Mouse (Mus musculus) heart, embryonic 12.5 days (tissue): ENCODE measurements at regions not wholly inside any gene's neighbourhood (a gene's known extent, or its start where the extent isn't known, plus 50 kb on each side); places are given as distances from the start of the nearest gene placed in this dataset.

Experiments used
- ATAC-seq: fragments of 200-750 bp; cut with Nextera tagmentation; 2 replicates; pipeline ENCODE4 v1.8.0; 2017; ENCODE audit warnings: moderate TSS enrichment, moderate library complexity; ENCODE audit not compliant: insufficient number of reproducible peaks, low FRiP score
- H3K27ac ChIP-seq: fragments of 300-500 bp; sonication (generic); 2 replicates; pipeline ENCODE4 v1.5.1; 2016; ENCODE audit warnings: mild to moderate bottlenecking, moderate library complexity; ENCODE audit not compliant: poor library complexity, severe bottlenecking
- H3K27me3 ChIP-seq: fragments of 300-500 bp; sonication (generic); replicated peaks from 2 replicates; pipeline ENCODE4 v1.6.1; 2016; ENCODE audit warnings: mild to moderate bottlenecking, moderate library complexity
- H3K36me3 ChIP-seq: fragments of 300-500 bp; sonication (generic); 2 replicates; pipeline ENCODE4 v1.6.1; 2016; ENCODE audit warnings: mild to moderate bottlenecking, moderate library complexity
- H3K4me1 ChIP-seq: fragments of 300-500 bp; sonication (generic); replicated peaks from 2 replicates; pipeline ENCODE4 v1.6.1; 2016; ENCODE audit warnings: mild to moderate bottlenecking
- H3K4me2 ChIP-seq: fragments of 300-500 bp; sonication (generic); 2 replicates; pipeline ENCODE4 v1.6.1; 2016; ENCODE audit warnings: mild to moderate bottlenecking, moderate library complexity
- H3K4me3 ChIP-seq: fragments of 300-500 bp; sonication (generic); 2 replicates; pipeline ENCODE4 v1.5.1; 2016; ENCODE audit warnings: mild to moderate bottlenecking
- H3K9ac ChIP-seq: fragments of 300-500 bp; sonication (generic); 2 replicates; pipeline ENCODE4 v1.6.1; 2016; ENCODE audit warnings: mild to moderate bottlenecking, moderate library complexity
- H3K9me3 ChIP-seq: fragments of 300-500 bp; sonication (generic); replicated peaks from 2 replicates; pipeline ENCODE4 v1.6.1; 2016; ENCODE audit warnings: mild to moderate bottlenecking, moderate library complexity
- WGBS: fragments of 180-500 bp; shearing (Covaris S2); methylation state at CpG from one replicate; pipeline ENCODE4 v1.1.7; 2016; 5-methylcytosine and 5-hydroxymethylcytosine counted together

GRCm38 (mm10) chr8:112212170-112212569, 197.3 kb upstream of the Gm6793 start:
- Histone ChIP-seq H3K27me3 (no peaks in the 10 kb centered on the region), H3K4me1 (no peaks in the 10 kb centered on the region), H3K27ac (no peak overlapping the region), H3K36me3 (no peaks in the 10 kb centered on the region), H3K4me2 (no peak overlapping the region), H3K4me3 (no peak overlapping the region), H3K9ac (no peak overlapping the region), H3K9me3 (no peaks in the 10 kb centered on the region)
- WGBS, result 81% methylated on average over 5 of the region's 5 CpGs
- ATAC-seq, result no peak

- Histone ChIP-seq H3K27me3 (no peaks in the 10 kb centered on the region), H3K4me3 (no peak overlapping the region), H3K4me2 (no peak overlapping the region), H3K36me3 (no peaks in the 10 kb centered on the region), H3K9ac (no peak overlapping the region), H3K27ac (no peak overlapping the region), H3K4me1 (no peaks in the 10 kb centered on the region), H3K9me3 (no peaks in the 10 kb centered on the region)
- WGBS, result 51% methylated on average over 1 of the region's 1 CpGs
- ATAC-seq, result no peak
Observed at GRCm38 (mm10) chr8:112196423-112196822, 181.6 kb upstream of the Gm6793 start.

GRCm38 (mm10) chr8:112195880-112196279, 181.0 kb upstream of the Gm6793 start:
- no peak overlapping the region for H3K4me2 ChIP-seq
- ATAC-seq, result no peak
- no peaks in the 10 kb centered on the region for H3K9me3 ChIP-seq
- H3K4me1 ChIP-seq, result no peaks in the 10 kb centered on the region
- H3K27ac ChIP-seq, result no peak overlapping the region
- H3K9ac ChIP-seq, result no peak overlapping the region
- H3K27me3 ChIP-seq, result no peaks in the 10 kb centered on the region
- no peaks in the 10 kb centered on the region for H3K36me3 ChIP-seq
- H3K4me3 ChIP-seq, result no peak overlapping the region
- 66% methylated on average over 2 of the region's 2 CpGs for WGBS

GRCm38 (mm10) chr8:112191846-112192245, 177.0 kb upstream of the Gm6793 start:
- H3K27me3 ChIP-seq, result no peaks in the 10 kb centered on the region
- 64% methylated on average over 3 of the region's 3 CpGs for WGBS

GRCm38 (mm10) chr8:112189698-112190097, 174.9 kb upstream of the Gm6793 start:
- WGBS, result 23% methylated on average over 2 of the region's 2 CpGs
- no peak for ATAC-seq
- Histone ChIP-seq H3K9ac (no peak overlapping the region), H3K36me3 (no peaks in the 10 kb centered on the region), H3K27ac (no peak overlapping the region), H3K4me1 (no peaks in the 10 kb centered on the region), H3K27me3 (no peaks in the 10 kb centered on the region), H3K4me3 (no peak overlapping the region), H3K4me2 (no peak overlapping the region), H3K9me3 (0 out of 2 replicates have a peak, but pooled peaks cover 3% of the 10 kb centered on the region)

More at GRCm38 (mm10) chr8:112191846-112192245, 177.0 kb upstream of the Gm6793 start:
- no peaks in the 10 kb centered on the region for H3K36me3 ChIP-seq
- H3K9ac ChIP-seq, result no peak overlapping the region
- H3K27ac ChIP-seq, result no peak overlapping the region
- no peak overlapping the region for H3K4me3 ChIP-seq
- H3K4me1 ChIP-seq, result no peaks in the 10 kb centered on the region
- H3K9me3 ChIP-seq, result no peaks in the 10 kb centered on the region
- no peak overlapping the region for H3K4me2 ChIP-seq
- ATAC-seq, result no peak

- H3K4me3 ChIP-seq, result no peak overlapping the region
- WGBS, result 90% methylated on average over 1 of the region's 1 CpGs
Observed at GRCm38 (mm10) chr8:112170184-112170583, 155.3 kb upstream of the Gm6793 start.

GRCm38 (mm10) chr8:112156656-112157055, 141.8 kb upstream of the Gm6793 start:
- no peaks in the 10 kb centered on the region for H3K36me3 ChIP-seq
- H3K4me1 ChIP-seq, result no peaks in the 10 kb centered on the region
- no peaks in the 10 kb centered on the region for H3K27me3 ChIP-seq
- WGBS, result 80% methylated on average over 7 of the region's 7 CpGs
- no peak overlapping the region for H3K4me2 ChIP-seq
- peaks cover 9% of the 10 kb centered on the region; the same call in 1 of the 2 replicates for H3K9me3 ChIP-seq
- ATAC-seq, result no peak
- H3K27ac ChIP-seq, result no peak overlapping the region
- no peak overlapping the region for H3K4me3 ChIP-seq
- H3K9ac ChIP-seq, result no peak overlapping the region

More at GRCm38 (mm10) chr8:112170184-112170583, 155.3 kb upstream of the Gm6793 start:
- Histone ChIP-seq H3K4me1 (no peaks in the 10 kb centered on the region), H3K27me3 (no peaks in the 10 kb centered on the region), H3K9me3 (peaks cover 10% of the 10 kb centered on the region; the same call in 1 of the 2 replicates), H3K4me2 (no peak overlapping the region), H3K9ac (no peak overlapping the region), H3K27ac (no peak overlapping the region), H3K36me3 (no peaks in the 10 kb centered on the region)
- ATAC-seq, result no peak

GRCm38 (mm10) chr8:112138924-112139323, 124.1 kb upstream of the Gm6793 start:
- no peaks in the 10 kb centered on the region for H3K4me1 ChIP-seq
- ATAC-seq, result no peak
- H3K27me3 ChIP-seq, result no peaks in the 10 kb centered on the region
- WGBS, result 73% methylated on average over 5 of the region's 5 CpGs
- H3K9ac ChIP-seq, result no peak overlapping the region
- no peak overlapping the region for H3K4me2 ChIP-seq
- no peak overlapping the region for H3K4me3 ChIP-seq
- H3K27ac ChIP-seq, result no peak overlapping the region
- no peaks in the 10 kb centered on the region for H3K36me3 ChIP-seq
- peaks cover 19% of the 10 kb centered on the region for H3K9me3 ChIP-seq

- Histone ChIP-seq H3K36me3 (no peaks in the 10 kb centered on the region), H3K27ac (no peak overlapping the region), H3K9me3 (peaks cover 9% of the 10 kb centered on the region; the same call in 1 of the 2 replicates), H3K9ac (no peak overlapping the region), H3K4me2 (no peak overlapping the region), H3K27me3 (no peaks in the 10 kb centered on the region), H3K4me3 (no peak overlapping the region), H3K4me1 (no peaks in the 10 kb centered on the region)
- 54% methylated on average over 2 of the region's 2 CpGs for WGBS
- ATAC-seq, result no peak
Observed at GRCm38 (mm10) chr8:112130196-112130595, 115.4 kb upstream of the Gm6793 start.

- Histone ChIP-seq H3K27ac (no peak overlapping the region), H3K27me3 (no peaks in the 10 kb centered on the region), H3K9ac (no peak overlapping the region), H3K9me3 (peaks cover 10% of the 10 kb centered on the region; the same call in 1 of the 2 replicates), H3K4me3 (no peak overlapping the region), H3K4me1 (no peaks in the 10 kb centered on the region), H3K36me3 (no peaks in the 10 kb centered on the region), H3K4me2 (no peak overlapping the region)
- 46% methylated on average over 14 of the region's 14 CpGs for WGBS
- ATAC-seq, result peak; percentile 67; the same call in 1 of the 2 replicates
Observed at GRCm38 (mm10) chr8:112128833-112129518, 114.1 kb upstream of the Gm6793 start.

- Histone ChIP-seq H3K27me3 (no peaks in the 10 kb centered on the region), H3K4me1 (no peaks in the 10 kb centered on the region), H3K4me2 (no peak overlapping the region), H3K9ac (no peak overlapping the region), H3K27ac (no peak overlapping the region), H3K9me3 (0 out of 2 replicates have a peak, but pooled peaks cover 3% of the 10 kb centered on the region), H3K36me3 (no peaks in the 10 kb centered on the region), H3K4me3 (no peak overlapping the region)
- ATAC-seq, result no peak
- WGBS, result 50% methylated on average over 2 of the region's 2 CpGs
Observed at GRCm38 (mm10) chr8:112111950-112112349, 97.1 kb upstream of the Gm6793 start.
